Mouse (Mus musculus): ENCODE measurements around the gene Wdpcp. TPM values are rescaled to one million over a fixed set of nuclear protein-coding genes. Genes with fewer than 3 reads are reported as not detected.

The Wdpcp gene
- 7.3 and 8.0 TPM in 2 replicates for polyA plus RNA-seq (2015; fragmentation: Nextera tagmentation; extraction: Ambion mirVana)

GRCm38 (mm10) chr11:21571700-21572381 lies at the start of gene Wdpcp, which contains the start of gene Mdh1:
Gene Wdpcp (plus strand): TSS chr11:21572235.
Gene Mdh1 (minus strand): TSS chr11:21572367.

Small RNA genes within 50 kb of the gene (microRNA-seq; reads per million reads assigned to microRNA genes)
- gene Gm22990: not detected

Other genes starting within 250 kb of the Wdpcp start
- 64.8 and 68.9 TPM in 2 replicates for gene Ugp2, start 201.0 kb upstream of the Wdpcp start, polyA plus RNA-seq (2015; fragmentation: Nextera tagmentation; extraction: Ambion mirVana)
- 789 and 832 TPM in 2 replicates for gene Mdh1, start 132 bp downstream of the Wdpcp start, polyA plus RNA-seq (2015; fragmentation: Nextera tagmentation; extraction: Ambion mirVana)

All from neural tube, postnatal 0 days (tissue).